Mouse (Mus musculus) frontal cortex, postnatal 10 days (tissue): ENCODE data around the gene Sin3b.
"Not testable (repeated sequence)": the region's sequence is repeated elsewhere in the genome, so short reads cannot be mapped to it uniquely, and the experiment has no call there.

Experiments
- DNase-seq, 2 experiments: peaks; one replicate each; pipeline ENCODE4 v3.0.0; 2022; ENCODE audit warnings: low spot score in 2 of 2, mixed read lengths in 1 of 2

Sin3b gene

DNA sequence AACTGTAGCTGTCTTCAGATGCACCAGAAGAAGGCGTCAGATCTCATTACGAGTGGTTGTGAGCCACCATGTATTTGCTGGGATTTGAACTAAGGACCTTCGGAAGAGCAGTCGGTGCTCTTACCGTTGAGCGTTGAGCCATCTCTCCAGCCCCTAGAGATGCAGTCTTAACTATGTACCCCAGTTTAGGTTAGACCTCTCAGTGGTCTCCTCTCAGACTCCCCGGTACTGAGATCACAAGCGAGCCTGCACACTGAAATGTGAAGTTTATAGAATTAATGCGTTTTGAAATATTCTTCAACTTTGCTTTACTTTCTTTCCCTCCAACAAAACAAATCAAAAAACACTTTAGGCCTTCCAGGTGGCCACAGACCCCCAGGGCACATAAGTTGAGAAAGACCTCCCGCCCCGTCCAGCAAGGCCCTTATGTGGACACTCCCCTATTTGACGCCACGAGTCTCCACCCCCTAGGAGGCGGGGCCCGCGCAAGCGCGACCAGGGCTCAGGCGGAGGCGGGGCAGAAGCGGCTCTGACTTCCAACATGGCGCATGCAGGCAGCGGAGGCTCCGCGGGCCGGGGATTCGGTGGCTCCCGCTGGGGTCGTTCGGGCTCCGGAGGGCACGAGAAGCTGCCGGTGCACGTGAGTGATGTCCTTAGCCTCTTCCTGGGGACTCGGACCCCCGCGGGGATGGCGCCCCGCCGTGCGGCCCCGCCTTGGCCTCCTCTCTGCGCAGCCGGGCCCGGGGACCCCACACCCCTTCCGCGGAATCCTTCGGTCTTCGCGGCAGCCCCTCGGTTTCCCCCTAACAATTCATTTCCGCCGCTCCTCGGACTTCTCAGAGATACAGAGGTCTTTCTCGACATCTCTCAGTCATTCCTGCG, at the start of gene Sin3b:
Gene Sin3b (plus strand): TSS at position 517 of the 882 bp plus-strand sequence.
- DNase-seq = peak; percentile 88 to 93

DNA sequence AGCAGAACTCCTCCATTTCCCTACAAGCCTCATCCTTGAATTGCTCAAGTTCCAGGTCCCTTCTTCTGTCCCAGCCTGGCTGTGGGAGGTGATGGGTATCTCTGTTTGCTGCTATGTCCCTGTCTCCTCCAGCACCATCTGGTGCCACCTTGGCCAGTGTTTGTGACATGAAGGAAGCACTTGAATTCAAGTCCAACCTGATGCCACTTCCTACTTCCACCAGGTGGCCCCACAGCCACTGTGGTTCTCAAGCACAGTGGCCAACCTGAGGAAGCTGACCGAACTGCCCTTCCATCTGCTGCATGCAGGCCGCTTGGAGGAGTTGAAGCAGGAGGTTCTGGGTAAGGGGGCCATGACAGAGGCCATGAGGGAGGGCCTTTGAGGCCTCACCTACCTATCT, 48.9 kb upstream of the Sin3b start:
- DNase-seq = no peak

DNA sequence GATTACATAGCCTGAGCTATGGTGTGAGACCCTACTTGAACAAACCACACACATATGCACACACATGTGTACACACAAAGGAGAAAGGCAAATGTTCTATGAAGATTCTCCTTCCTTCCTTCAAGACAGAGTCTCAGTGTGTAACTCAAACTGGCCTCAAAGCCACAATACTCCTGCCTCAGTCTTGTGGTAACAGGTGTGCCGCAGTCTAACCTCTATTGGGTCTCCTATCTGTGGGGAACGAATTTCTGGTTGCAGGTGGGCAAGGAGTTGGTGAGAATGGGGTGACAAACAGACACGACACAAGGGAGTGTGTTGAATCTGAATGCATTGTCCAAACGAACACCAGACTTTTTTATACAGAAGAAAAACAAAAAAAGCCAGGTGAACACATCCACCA, 46.6 kb upstream of the Sin3b start:
- no peak for DNase-seq

DNA sequence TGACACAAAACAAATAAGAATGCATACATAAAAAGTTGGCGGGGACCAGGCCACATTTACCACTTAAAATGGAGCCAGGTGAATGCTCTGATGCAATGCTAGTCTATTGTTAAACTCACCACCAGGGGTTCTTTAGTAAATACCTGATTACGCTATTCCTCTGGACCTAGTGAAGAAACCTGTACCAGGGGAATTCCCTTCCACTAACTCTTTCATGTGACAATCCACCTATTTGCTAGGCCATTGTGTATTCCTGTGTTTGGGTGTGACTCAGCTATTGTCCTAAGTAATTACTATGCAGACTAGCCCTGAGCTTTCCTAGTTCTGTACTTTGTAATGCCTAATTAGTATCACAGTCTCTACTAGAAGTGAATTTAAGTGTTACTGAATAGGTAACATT, 46.2 kb upstream of the Sin3b start:
- DNase-seq = not testable (repeated sequence)

DNA sequence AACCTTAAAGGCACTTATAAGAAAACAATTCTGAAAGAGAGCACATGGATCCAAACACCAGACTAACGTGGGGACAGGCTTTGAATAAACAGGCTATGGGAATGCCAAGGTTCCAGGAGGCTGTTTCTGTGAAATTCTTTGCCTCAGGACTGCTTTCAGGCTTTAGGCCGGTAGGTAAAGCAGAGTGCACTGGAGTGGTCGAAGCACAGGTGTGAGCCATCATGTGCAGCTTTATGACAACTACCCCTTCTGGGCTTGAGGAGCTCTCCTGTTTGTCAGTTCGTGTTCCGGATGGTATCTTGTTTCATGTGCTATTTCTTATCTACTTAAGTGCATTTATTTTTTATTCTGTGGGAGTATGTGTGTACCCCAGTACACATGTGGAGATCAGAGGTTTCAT, 45.8 kb upstream of the Sin3b start:
- DNase-seq = no peak

DNA sequence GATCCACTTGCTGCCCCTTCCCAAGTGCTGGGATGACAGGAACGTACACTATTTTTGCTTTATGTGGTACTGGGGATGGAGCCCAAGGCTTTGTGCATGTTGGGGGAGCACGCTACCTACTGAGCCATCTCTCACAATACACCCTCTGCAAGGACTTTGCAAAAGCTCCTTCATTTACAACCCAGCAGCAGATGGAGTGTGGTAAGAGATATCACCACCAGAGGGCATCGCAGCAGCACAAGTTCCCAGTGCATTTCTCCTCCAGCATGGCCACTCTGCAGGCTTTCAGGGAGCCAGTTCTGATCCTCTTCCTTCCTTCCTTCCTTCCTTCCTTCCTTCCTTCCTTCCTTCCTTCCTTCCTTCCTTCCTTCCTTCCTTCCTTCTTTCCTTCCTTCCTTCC, 43.0 kb upstream of the Sin3b start:
- peak; percentile 29 to 60 for DNase-seq

DNA sequence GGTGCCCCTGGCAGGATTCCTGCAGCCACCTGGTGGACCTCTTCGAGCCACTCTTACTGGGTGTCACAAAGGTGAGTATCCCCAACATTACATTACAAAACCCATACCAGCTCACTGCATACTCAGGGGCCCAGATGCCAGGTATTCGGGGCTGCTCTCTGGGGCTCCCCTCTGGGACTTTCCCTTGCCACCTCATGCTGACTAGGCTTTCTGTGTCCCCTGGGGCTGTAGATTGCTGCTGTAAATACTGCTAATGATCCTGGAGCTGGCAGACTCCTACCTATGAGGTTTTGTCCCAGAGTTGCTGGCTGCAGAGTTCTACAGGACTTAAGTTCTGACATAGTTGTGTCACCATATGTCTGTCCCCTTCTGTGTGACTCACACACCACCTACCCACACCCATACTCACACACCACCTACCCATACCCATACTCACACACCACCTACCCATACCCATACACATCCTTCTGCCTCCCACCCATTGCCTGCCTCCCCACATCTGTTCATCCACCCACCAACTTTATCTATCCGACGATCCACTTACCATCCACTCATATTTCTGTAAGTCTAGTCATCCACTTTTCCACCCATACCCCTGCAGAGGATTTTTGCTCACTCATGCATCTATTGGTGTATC, 40.9 kb upstream of the Sin3b start:
- DNase-seq = no peak

DNA sequence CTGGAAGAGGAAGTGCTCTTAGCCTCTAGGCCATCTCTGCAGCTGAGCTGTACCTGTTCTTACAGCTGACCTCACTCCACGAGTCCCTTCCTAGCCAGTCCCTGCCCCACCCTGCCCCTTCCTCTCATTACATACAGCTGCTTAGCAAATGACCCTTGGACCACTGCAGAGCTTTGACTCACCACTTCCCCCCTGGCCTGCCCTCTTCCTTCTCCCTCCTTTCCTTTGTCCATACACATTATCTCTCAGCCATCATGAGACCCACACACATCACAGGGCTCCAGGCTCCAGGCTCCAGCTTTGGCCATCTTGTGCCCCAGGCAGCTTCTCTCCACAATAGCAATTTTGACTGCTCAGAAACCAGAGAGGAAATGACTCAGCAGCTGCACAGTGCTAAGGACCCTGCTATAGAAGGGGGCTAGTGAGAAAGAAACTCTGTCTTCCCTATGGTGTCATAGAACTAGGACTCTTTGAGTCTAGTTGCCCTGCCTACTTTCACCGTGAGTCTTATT, 40.0 kb upstream of the Sin3b start:
- DNase-seq = no peak

DNA sequence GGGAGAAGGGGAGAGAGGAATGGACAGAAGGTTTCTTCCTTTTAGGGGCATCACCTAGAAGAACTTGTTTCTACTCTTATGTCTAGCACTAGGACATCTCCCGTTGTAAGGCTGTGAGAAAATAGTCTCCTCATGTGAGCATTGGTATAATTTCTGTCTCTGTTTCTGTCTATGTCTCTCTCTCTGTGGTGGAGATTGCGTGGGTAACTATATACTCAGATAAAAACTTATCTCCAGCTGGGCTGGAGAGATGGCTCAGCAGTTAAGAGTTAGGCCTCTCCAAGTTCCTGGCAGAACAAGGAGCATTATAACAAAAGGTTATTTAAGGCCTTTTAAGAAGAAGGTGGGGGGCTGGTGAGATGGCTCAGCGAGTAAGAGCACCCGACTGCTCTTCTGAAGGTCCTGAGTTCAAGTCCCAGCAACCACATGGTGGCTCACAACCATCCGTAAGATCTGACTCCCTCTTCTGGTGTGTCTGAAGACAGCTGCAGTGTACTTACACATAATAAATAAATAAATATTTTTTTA, 39.4 kb upstream of the Sin3b start:
- not testable (repeated sequence) for DNase-seq

DNA sequence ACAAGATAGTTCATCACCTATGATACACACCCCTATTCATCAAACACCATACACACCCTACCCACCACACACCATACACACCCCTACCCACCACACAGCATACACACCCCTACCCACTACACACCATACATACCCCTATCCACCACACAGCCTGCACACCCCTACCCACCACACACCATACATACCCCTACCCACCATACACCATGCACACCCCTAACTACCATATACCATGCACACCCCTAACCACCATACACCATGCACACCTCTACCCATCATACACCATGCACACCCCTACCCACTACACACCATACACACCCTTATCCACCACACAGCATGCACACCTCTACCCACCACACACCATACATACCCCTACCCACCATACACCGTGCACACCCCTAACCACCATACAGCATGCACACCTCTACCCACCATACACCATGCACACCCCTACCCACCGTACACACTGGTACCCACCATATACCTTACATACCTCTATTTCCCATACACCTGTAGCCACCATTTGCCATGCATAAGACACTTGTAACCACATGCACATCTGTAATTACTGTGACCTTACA, 24.6 kb upstream of the Sin3b start:
- no peak for DNase-seq

DNA sequence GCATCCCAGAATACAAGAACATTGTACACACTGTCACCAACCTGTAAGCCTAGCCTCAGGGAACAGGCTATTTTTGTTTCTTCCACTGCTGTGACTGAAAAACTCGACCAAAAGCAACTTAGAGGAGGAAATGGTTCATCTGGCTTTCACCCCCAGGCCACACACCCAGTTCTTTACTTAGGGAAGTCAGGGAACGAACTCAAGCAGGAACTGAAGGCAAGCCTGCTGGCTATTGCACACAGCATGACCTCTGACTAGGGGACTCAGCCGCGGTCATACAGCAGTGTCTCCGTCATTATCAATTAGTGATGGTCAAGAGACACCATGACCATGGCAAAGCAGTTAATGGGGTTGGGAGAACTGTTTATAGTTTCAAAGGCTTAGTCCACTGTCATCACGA, 10.5 kb upstream of the Sin3b start:
- DNase-seq = no peak

DNA sequence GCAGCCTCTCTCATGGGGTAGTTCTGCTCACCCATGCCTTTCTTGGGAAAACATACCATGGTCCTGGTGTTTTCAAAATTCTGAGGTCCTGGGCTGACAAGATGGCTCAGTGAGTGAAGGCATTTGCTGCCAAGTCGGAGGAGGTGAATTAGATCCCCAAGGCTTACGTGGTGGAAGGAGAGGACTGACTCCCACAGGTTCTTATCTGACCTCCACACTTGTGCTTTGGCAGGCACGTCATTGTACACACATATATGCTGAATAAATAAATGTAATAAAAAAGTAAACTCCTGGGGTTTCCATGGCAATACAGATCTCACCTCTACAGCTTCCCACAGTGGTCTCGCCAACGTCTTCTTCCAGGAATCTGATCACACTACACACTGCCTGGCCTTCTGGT, 6.5 kb upstream of the Sin3b start:
- DNase-seq = no peak

DNA sequence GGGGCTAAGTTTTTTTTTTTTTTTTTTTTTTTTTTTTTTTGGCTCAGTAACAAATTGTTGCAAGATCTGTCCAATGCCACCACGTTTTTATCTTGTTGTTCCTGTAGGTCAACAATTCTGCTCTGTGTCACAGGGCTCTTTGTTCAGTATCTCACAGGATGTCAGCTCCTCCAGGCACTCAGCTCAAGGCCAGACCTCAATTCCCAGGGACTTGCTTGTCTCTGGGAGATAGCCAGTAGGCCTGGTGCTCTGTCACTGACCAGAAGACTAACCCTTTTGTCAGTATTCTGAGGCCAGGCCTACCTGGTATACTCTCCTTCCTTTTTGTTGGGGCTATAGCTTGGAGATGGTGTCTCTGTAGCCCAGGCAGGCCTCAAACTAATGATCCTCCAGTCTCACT, 2.5 kb upstream of the Sin3b start:
- no peak for DNase-seq

DNA sequence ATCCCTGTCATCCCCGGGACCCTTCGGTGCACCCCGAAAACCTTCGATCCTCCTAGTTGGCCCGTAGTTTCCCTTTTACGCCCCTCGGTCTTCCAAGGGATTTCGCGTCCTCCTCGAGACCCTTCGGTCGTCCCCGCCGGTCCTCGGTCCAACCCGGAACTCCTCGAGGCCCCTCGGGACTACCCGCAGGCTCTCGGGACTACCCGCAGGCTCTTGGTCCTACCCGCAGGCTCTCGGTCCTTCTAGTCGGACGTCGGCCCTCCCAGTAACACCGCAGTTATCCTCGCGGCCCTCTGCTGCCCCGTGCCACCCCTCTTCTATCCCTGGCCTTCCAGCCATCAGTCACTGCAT, 541 bp downstream of the Sin3b start:
- DNase-seq = peak in 1 of 2 experiments; percentile 35

DNA sequence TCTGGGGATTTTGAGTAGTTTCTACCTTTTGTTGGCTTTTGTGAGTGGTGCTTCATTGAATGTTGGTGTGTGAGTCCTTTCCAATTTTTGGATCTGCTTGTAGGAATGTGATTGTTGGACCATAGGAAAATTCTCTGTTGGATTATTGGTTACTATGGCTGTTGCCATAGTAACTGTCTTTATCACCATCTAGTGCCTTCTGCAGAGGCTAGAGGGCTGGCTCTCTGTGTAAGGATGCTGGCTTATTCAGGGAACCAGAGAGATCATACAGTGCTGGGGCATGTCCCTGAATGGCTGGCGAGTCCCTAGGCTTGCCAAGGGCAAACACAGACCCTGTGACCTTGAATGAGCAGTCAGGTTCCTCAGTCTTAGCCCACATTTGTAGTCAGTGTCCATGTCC, 5.6 kb downstream of the Sin3b start:
- no peak for DNase-seq

DNA sequence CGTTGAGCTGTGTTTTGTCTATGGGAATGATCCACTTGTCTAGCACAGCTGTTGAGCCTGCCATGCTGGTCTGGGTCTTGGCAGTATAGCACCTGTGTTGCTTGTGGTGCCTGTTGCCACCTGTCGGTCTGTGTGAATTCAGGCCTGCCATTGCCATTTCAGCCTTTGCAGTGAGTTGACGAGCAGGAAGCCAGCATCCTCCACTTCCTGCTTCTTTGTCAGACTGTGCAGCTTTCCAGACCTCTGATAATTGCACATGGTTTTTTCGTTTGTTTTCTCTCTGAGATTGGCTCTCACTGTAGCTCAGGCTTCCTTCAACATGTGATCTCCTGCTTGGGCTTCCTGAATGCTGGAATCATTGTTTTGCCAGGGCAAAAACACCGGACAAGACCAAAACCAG, 11.9 kb downstream of the Sin3b start:
- DNase-seq = no peak

DNA sequence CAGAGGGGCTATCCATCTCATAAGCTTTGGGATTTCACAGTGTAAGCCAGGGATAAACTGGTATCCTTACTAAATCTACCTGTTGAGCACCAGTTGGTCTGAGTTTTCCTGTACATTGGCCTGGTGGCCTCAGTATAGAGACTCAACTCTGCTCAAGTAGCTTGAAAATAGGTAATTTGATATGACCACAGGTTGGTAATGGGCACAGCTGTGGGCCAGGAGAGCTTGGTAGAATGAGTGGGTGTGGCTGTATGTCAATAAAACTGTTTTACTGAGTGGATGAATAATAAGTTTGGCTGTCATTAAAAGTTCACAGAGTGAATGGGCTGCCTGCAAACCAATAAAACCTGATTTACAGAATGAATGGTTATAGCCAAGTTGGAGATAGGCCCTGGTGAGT, 13.8 kb downstream of the Sin3b start:
- no peak for DNase-seq

DNA sequence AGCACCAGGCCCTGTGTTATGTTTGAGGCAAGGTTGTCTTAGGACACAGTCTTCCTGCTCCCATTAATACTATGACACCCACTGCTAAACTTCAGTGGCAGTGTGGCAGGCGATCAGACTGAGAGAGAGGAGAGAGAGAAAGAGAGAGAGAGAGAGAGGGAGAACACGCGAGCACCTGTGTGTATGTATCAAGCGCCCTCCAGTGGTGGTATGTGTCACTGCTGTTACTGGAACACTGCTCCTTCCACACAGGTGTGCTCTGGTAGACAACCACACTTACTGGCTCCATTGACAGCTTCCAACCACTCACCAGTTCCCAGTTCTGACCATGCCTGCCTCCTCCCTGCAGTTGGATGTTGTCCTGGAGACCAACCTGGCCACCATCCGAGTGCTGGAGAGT, 23.0 kb downstream of the Sin3b start:
- DNase-seq = peak in 1 of 2 experiments; percentile 39

DNA sequence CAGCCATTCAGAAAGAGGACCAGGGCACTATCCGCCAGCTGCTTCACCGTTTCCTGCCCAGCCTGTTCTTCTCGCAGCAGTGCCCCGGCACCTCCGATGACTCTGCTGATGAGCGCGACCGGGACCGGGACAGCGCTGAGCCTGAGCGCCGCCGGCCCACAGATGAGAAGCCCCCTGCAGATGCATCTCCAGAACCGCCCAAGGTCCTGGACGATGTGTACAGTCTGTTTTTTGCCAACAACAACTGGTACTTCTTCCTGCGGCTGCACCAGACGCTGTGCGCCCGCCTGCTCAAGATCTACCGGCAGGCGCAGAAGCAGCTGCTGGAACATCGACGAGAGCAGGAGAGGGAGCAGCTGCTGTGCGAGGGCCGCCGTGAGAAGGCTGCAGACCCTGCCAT, 26.8 kb downstream of the Sin3b start:
- no peak for DNase-seq

DNA sequence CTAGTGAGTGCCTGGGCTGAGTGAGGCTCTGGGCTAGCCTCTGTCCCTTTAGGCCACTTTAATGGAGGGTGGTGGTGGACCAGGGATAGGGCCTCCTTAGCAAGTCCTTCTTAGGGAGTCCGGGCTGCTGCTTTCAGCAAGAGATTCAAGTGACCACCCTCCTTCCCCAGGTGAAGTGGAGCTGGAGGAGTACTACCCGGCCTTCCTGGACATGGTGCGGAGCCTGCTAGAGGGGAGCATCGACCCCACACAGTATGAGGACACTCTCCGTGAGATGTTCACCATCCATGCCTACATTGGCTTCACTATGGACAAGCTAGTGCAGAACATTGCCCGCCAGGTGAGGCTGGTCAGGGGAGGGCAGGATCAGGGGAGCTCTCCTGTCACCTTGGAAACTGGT, 27.2 kb downstream of the Sin3b start:
- DNase-seq = no peak

DNA sequence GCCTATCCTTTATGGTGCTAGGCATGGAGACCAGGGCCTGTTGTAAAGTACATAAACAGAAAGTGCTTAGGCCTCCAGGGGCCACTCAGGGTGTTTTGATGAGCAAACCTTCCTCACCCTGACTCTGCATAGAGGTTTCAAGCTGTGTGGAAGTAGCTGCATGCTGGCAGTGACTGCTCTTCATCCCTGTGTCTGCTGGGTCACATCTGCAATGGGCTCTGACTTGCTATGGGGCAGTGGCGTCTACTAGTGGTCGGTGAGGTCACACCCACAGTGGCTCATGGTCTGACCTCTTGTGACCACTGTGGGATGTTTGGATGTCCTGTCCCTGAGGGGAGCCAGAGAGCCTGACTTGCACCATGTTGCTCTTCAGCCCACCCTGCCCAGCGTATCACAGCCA, 28.0 kb downstream of the Sin3b start:
- DNase-seq = peak in 1 of 2 experiments; percentile 1

DNA sequence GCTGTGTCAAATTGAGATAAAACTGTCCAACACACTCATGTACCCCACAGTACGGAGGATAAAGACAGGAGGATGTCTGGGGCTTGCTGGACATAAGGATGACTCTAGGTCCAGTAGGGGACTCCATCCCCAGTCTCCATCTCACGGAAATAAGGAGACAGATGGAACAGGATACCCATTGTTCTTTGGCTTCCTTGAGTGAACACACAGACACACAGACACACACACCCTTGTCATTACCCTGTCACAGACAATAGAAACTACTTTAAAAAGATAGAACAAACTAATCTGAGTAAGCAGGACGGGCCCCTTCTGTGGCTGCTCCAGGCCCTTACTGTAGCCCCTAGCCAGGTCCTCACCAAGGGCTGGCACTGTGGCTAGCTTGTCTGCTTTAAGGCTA, 29.2 kb downstream of the Sin3b start:
- DNase-seq = no peak

DNA sequence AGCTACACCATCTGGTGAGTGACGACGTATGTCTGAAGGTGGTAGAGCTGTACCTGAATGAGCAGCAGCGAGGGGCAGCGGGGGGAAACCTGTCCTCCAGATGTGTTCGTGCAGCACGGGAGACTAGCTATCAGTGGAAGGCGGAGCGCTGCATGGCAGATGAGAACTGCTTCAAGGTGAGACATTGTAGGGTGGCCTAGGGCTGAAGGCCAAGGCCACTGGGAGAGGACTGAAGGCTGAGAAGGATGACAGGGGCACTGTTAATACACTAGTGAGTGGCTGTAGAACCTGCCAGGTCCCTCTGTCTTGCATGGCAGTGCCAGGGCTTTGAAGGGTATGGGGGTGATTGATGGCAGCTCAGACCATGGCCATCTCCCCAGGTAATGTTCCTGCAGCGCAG, 30.1 kb downstream of the Sin3b start:
- peak; percentile 2 to 5 for DNase-seq
